Mouse (Mus musculus) lung, postnatal 0 days (tissue): ENCODE data around the gene Pfn4. TPM values are rescaled to one million over a fixed set of nuclear protein-coding genes. Genes with fewer than 3 reads are reported as not detected.
"Not testable (repeated sequence)": the region's sequence is repeated elsewhere in the genome, so short reads cannot be mapped to it uniquely, and the experiment has no call there.

Experiments
- ATAC-seq: fragments of 200-750 bp; cut with Nextera tagmentation; 2 replicates; pipeline ENCODE4 v1.8.0; 2017; ENCODE audit warnings: moderate library complexity
- DNase-seq: peaks from one replicate; pipeline ENCODE4 v3.0.0-alpha.2; 2016; ENCODE audit warnings: low spot score
- H3K27ac ChIP-seq: fragments of 300-500 bp; sonication (generic); 2 replicates; pipeline ENCODE4 v1.5.1; 2014; ENCODE audit warnings: antibody characterized with exemption, mild to moderate bottlenecking, low read length, mixed read lengths
- H3K27me3 ChIP-seq: fragments of 300-500 bp; sonication (generic); replicated peaks from 2 replicates; pipeline ENCODE4 v1.6.1; 2014; ENCODE audit warnings: low read length, mixed read lengths; ENCODE audit not compliant: insufficient read depth
- H3K36me3 ChIP-seq: fragments of 300-500 bp; sonication (generic); 2 replicates; pipeline ENCODE4 v1.6.1; 2014; ENCODE audit warnings: low read length, mixed read lengths; ENCODE audit not compliant: insufficient read depth
- H3K4me1 ChIP-seq: fragments of 300-500 bp; sonication (generic); 2 replicates; pipeline ENCODE4 v1.6.1; 2014; ENCODE audit warnings: antibody characterized with exemption, low read depth, low read length, mixed read lengths; ENCODE audit not compliant: insufficient read depth
- H3K4me2 ChIP-seq: fragments of 300-500 bp; sonication (generic); replicated peaks from 2 replicates; pipeline ENCODE4 v1.6.1; 2014; ENCODE audit warnings: low read depth, mild to moderate bottlenecking, low read length, moderate library complexity, mixed read lengths
- H3K4me3 ChIP-seq: fragments of 300-500 bp; sonication (generic); 2 replicates; pipeline ENCODE4 v1.5.1; 2014; ENCODE audit warnings: low read depth, low read length
- H3K9ac ChIP-seq: fragments of 300-500 bp; sonication (generic); replicated peaks from 2 replicates; pipeline ENCODE4 v1.6.1; 2014; ENCODE audit warnings: low read depth, mild to moderate bottlenecking
- H3K9me3 ChIP-seq: fragments of 300-500 bp; sonication (generic); 2 replicates; pipeline ENCODE4 v1.6.1; 2016; ENCODE audit warnings: low read length, mixed read lengths
- CTCF ChIP-seq: IDR thresholded peaks from 2 replicates; pipeline ENCODE4 v1.5.1; 2016; ENCODE audit warnings: antibody characterized with exemption, mild to moderate bottlenecking
- EP300 ChIP-seq: IDR thresholded peaks from 2 replicates; pipeline ENCODE4 v1.6.1; 2016; ENCODE audit warnings: antibody characterized with exemption, mild to moderate bottlenecking, control low read depth
- WGBS: fragments of 180-500 bp; shearing (Covaris S2); extraction: QIAGEN DNeasy Blood & Tissue Kit; methylation state at CpG from one replicate; pipeline ENCODE4 v1.1.7; 2014; 5-methylcytosine and 5-hydroxymethylcytosine counted together
- polyA plus RNA-seq: library from polyadenylated mRNA; unstranded; fragments of >200 nt; fragmentation: Nextera tagmentation; extraction: Ambion mirVana; gene quantifications from 2 replicates; pipeline ENCODE4 v1.2.1, GENCODE M21; 2015

Pfn4 gene
- polyA plus RNA-seq, 1 experiment from 2014 or later = 1.3 TPM

DNA sequence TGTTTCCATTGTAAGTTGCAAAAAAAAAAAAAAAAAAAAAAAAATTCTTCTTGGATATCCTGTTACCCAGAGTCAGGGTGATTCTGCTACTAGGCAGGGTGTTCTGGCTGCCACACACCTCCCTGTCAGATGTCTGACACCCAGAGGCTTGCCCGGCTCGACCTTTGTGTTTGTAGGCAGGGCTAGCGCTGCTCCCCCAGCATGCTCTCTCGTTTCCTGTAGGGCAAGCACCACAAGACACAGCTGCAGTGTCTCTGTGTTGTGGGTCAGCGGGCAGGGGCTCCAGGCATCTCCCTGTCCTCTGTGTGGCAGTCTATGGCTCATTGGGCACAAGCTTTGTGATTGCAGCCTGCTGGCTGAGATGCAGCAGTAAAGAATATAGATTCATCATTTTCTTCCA, 14.8 kb downstream of the Pfn4 start:
- Histone ChIP-seq H3K9me3 (no peaks in the 10 kb centered on the region), H3K27me3 (no peaks in the 10 kb centered on the region), H3K4me1 (no peaks in the 10 kb centered on the region), H3K27ac (no peak overlapping the region), H3K4me3 (no peak overlapping the region), H3K9ac (no peak overlapping the region), H3K36me3 (no peaks in the 10 kb centered on the region), H3K4me2 (no peak overlapping the region)
- DNase-seq (no peak), ATAC-seq (no peak)
- WGBS = 39% methylated on average over 5 of the region's 5 CpGs
- no peak for TF ChIP-seq CTCF
- TF ChIP-seq EP300 = no peak

DNA sequence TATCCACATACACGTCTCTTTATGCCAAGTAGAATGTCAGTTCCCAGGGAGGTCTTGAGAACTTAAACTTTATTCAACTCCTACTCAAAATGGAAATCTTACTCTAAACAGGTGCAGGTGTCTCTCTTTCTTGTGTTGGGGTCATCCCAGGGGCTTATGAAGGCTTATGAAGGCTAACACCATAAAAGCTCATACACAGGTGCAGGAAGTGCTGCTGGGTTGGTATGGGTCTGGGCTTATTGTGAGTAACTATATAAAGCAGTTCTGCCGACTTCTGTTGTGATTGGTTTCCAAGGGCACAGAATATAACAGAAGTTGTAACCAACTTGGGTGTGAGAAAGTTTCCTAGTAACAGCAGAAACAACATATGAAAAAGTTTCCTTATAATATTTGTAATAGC, 15.6 kb downstream of the Pfn4 start:
- H3K4me1 ChIP-seq = no peaks in the 10 kb centered on the region
- TF ChIP-seq CTCF = no peak
- no peak for TF ChIP-seq EP300
- H3K9ac ChIP-seq = no peak overlapping the region
- H3K27me3 ChIP-seq = no peaks in the 10 kb centered on the region
- no peak overlapping the region for H3K4me2 ChIP-seq
- no peaks in the 10 kb centered on the region for H3K9me3 ChIP-seq
- no peak for ATAC-seq
- no peaks in the 10 kb centered on the region for H3K36me3 ChIP-seq
- H3K27ac ChIP-seq = no peak overlapping the region
- DNase-seq = no peak
- no peak overlapping the region for H3K4me3 ChIP-seq
- 73% methylated on average over 2 of the region's 2 CpGs for WGBS

DNA sequence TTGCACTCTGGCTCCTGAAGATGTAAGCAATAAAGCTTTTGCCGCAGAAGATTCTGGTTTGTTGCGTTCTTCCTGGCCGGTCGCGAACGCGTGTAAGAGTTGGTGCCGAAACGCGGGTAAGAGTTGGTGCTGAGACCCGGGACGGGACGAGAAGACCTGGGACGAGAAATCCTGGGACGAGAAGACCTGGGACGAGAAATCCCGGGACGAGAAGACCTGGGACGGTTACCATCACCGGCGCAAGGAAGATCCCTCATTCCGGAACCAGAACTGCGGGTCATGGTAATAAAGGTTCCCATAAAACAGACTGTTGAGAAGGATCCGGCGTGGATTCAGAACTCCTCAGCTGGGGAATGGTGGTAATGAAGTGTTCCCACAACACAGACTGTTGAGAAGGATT, 19.3 kb downstream of the Pfn4 start:
- DNase-seq, H3K36me3 ChIP-seq, ATAC-seq, H3K4me2 ChIP-seq, H3K4me3 ChIP-seq, H3K27ac ChIP-seq, H3K9me3 ChIP-seq, H3K27me3 ChIP-seq, H3K4me1 ChIP-seq, H3K9ac ChIP-seq: not testable (repeated sequence)
- WGBS = 96% methylated on average over 25 of the region's 25 CpGs

DNA sequence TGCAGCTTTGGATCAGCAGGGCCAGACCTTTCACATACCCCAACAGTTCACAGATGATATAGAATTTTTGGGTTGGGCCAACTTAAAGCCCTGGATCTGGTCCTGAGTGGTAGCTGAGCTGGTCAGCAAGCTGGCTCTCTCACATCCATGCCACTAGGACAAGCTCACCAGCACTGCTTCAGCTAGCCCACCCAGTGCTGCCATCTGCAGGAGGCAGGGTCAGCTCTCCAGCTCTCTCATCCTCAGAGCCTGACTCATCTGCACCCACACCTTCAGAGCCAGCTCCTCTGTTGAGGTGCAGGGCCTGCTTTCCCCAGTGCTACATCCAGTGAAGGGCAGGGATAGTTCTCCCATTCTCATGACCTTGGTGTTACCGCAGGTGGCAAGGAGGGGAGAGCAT, 24.9 kb downstream of the Pfn4 start:
- Histone ChIP-seq H3K27ac (no peak overlapping the region), H3K36me3 (no peaks in the 10 kb centered on the region), H3K4me2 (no peak overlapping the region), H3K27me3 (no peaks in the 10 kb centered on the region), H3K4me1 (no peaks in the 10 kb centered on the region), H3K9me3 (no peaks in the 10 kb centered on the region), H3K4me3 (no peak overlapping the region), H3K9ac (no peak overlapping the region)
- TF ChIP-seq CTCF (peak; percentile 56), EP300 (no peak)
- DNase-seq (peak; percentile 6), ATAC-seq (0 out of 2 replicates have a peak, but pooled peaks have one; percentile 44)
- 80% methylated on average over 1 of the region's 1 CpGs for WGBS

DNA sequence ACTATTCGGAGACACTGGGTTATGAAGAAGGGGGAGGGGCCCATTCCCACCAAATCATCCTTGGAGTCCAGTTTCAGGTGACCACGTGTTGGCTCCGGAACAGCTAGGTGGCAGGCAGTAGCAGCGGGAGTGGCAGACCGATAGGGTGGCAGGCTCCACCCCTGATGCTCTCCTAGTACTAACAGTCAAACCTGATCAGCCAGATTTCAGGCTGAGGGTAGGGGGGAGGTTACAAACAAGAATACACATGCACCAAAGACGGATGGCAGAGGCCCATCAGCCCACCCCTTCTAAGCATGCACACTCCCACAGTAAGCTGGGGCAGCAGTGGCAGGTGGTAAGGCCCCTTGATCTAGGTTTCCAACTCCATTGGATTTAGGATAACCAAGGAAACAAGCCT, 28.6 kb downstream of the Pfn4 start:
- not testable (repeated sequence) for H3K4me2 ChIP-seq, H3K27ac ChIP-seq, H3K4me1 ChIP-seq, ATAC-seq, DNase-seq, H3K9ac ChIP-seq, H3K4me3 ChIP-seq, H3K27me3 ChIP-seq, H3K36me3 ChIP-seq, H3K9me3 ChIP-seq
- WGBS = 57% methylated on average over 6 of the region's 6 CpGs

DNA sequence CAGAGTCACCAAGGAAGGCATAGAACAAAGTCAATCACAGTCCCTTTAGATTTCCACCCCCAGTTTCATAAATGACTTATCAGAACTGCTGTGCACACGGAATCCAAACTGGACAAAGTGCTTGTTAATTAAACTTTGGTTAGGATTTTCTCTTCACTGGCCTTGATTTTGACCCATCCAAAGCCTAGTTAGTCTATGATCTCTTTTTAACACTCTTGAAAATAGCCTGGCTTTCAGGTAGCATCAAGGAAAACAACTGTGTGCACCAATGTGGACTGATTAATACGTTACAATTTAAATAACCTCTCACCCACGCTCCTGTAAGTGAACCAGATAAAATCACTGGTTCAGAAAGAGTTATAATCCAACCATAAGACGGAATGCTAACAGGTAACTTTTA, 42.2 kb downstream of the Pfn4 start:
- Histone ChIP-seq H3K4me1 (no peaks in the 10 kb centered on the region), H3K4me2 (no peak overlapping the region), H3K9ac (no peak overlapping the region), H3K27me3 (no peaks in the 10 kb centered on the region), H3K4me3 (no peak overlapping the region), H3K36me3 (no peaks in the 10 kb centered on the region), H3K9me3 (no peaks in the 10 kb centered on the region), H3K27ac (no peak overlapping the region)
- WGBS = 78% methylated on average over 4 of the region's 4 CpGs
- ATAC-seq (no peak), DNase-seq (no peak)
- TF ChIP-seq CTCF (no peak), EP300 (no peak)

DNA sequence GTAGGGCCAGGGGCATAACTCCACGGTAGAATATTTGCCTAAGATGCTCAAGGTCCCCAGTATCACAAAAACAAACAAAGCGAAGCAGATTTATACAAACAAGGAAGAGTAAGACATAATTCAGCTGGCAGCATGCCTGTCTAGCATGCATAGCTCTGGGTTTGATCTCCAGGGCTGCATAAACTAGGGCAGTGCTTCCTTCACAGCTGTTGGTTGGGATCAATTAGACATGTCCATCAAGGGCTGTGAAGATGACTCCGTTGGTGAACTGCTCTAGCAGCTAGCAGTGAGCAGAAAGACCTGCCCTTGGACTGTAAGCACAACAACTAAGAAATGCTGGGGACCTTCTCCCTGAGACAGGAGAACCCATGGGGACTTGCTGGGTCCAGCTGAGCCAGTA, 42.9 kb downstream of the Pfn4 start:
- TF ChIP-seq CTCF (no peak), EP300 (no peak)
- Histone ChIP-seq H3K36me3 (no peaks in the 10 kb centered on the region), H3K9ac (no peak overlapping the region), H3K9me3 (no peaks in the 10 kb centered on the region), H3K4me1 (no peaks in the 10 kb centered on the region), H3K27me3 (no peaks in the 10 kb centered on the region), H3K4me2 (no peak overlapping the region), H3K27ac (no peak overlapping the region), H3K4me3 (no peak overlapping the region)
- no peak for DNase-seq
- no peak for ATAC-seq
- WGBS = 33% methylated on average over 3 of the region's 3 CpGs
